Mouse (Mus musculus) megakaryocyte, embryonic 14.5 days (primary cell): ENCODE measurements around the gene Invs. TPM values are rescaled to one million over a fixed set of nuclear protein-coding genes. Genes with fewer than 3 reads are reported as not detected.

Source experiments
- H3K27me3 ChIP-seq: replicated peaks from 2 replicates; pipeline ENCODE3; 2012; ENCODE audit warnings: inconsistent platforms
- H3K36me3 ChIP-seq: replicated peaks from 2 replicates; pipeline ENCODE3; 2012; ENCODE audit warnings: low read length, inconsistent platforms, mixed read lengths
- H3K4me1 ChIP-seq: 2 replicates; pipeline ENCODE4 v1.6.1; 2012; ENCODE audit warnings: inconsistent platforms
- H3K4me3 ChIP-seq: replicated peaks from 2 replicates; pipeline ENCODE3; 2012; ENCODE audit warnings: moderate library complexity, mild to moderate bottlenecking, inconsistent platforms
- H3K9me3 ChIP-seq: 2 replicates; pipeline ENCODE4 v1.6.1; 2012; ENCODE audit warnings: inconsistent platforms
- FLI1 ChIP-seq: IDR thresholded peaks from 2 replicates; pipeline ENCODE4 v1.6.1; 2012; ENCODE audit warnings: low read length, inconsistent platforms, mixed read lengths
- GATA1 ChIP-seq: IDR thresholded peaks from 3 replicates; pipeline ENCODE4 v1.6.1; 2012; ENCODE audit warnings: mixed read lengths, low read length, inconsistent platforms, borderline replicate concordance
- polyA plus RNA-seq: library from polyadenylated mRNA; stranded (reverse); fragments of >175 nt; gene quantifications from 2 replicates; pipeline ENCODE4 v1.2.3, GENCODE M21; 2012; ENCODE audit warnings: low replicate concordance; ENCODE audit not compliant: insufficient read depth

Invs gene
- polyA plus RNA-seq, 1 experiment: 2.4 TPM

DNA sequence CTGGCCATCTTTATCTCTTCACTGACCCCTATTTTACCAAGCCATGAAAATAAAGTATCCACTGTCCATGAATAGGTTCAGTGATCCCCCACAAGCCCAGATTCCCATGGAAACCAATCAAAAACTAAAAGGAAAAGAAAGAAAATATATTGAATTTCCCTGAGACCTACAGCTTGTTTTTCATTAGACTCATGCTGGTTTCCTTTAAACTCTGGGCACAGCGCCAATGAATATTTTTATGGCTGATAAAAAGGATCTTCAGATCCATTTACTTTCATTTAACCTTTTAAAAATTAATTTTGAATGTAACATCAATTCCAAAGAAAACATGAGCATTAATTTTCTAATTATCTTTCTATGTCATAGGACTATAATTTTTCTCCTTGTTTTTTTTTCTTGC, 41.7 kb downstream of the Invs start:
- no peak overlapping the region for H3K4me3 ChIP-seq
- H3K9me3 ChIP-seq: no peaks in the 10 kb centered on the region
- H3K36me3 ChIP-seq: no peaks in the 10 kb centered on the region
- H3K27me3 ChIP-seq: no peaks in the 10 kb centered on the region
- H3K4me1 ChIP-seq: peaks cover 8% of the 10 kb centered on the region
- TF ChIP-seq GATA1: no peak
- TF ChIP-seq FLI1: no peak

- Histone ChIP-seq H3K36me3 (no peaks in the 10 kb centered on the region), H3K9me3 (no peaks in the 10 kb centered on the region), H3K27me3 (no peaks in the 10 kb centered on the region), H3K4me3 (no peak overlapping the region), H3K4me1 (peaks cover 8% of the 10 kb centered on the region)
- TF ChIP-seq GATA1: no peak
- no peak for TF ChIP-seq FLI1
Observed at GRCm38 (mm10) chr4:48322095-48322494, 42.5 kb downstream of the Invs start.

GRCm38 (mm10) chr4:48327192-48327591, 47.6 kb downstream of the Invs start:
- TF ChIP-seq FLI1 (no peak), GATA1 (no peak)
- peaks cover 3% of the 10 kb centered on the region for H3K4me1 ChIP-seq
- no peak overlapping the region for H3K4me3 ChIP-seq
- no peaks in the 10 kb centered on the region for H3K27me3 ChIP-seq
- H3K36me3 ChIP-seq: no peaks in the 10 kb centered on the region
- no peaks in the 10 kb centered on the region for H3K9me3 ChIP-seq

- no peaks in the 10 kb centered on the region for H3K27me3 ChIP-seq
- H3K4me1 ChIP-seq: no peaks in the 10 kb centered on the region
- no peak for TF ChIP-seq FLI1
- no peak for TF ChIP-seq GATA1
- no peaks in the 10 kb centered on the region for H3K9me3 ChIP-seq
- H3K36me3 ChIP-seq: no peaks in the 10 kb centered on the region
- H3K4me3 ChIP-seq: no peak overlapping the region
Observed at GRCm38 (mm10) chr4:48328042-48328441, 48.5 kb downstream of the Invs start.

- Histone ChIP-seq H3K9me3 (no peaks in the 10 kb centered on the region), H3K4me1 (no peaks in the 10 kb centered on the region), H3K36me3 (no peaks in the 10 kb centered on the region), H3K27me3 (no peaks in the 10 kb centered on the region), H3K4me3 (no peak overlapping the region)
- no peak for TF ChIP-seq FLI1
- no peak for TF ChIP-seq GATA1
Observed at GRCm38 (mm10) chr4:48332453-48333051, 53.0 kb downstream of the Invs start.

- no peak overlapping the region for H3K4me3 ChIP-seq
- H3K27me3 ChIP-seq: no peaks in the 10 kb centered on the region
- TF ChIP-seq GATA1 (no peak), FLI1 (no peak)
- H3K4me1 ChIP-seq: peaks cover 3% of the 10 kb centered on the region; the same call in 1 of the 2 replicates
- H3K36me3 ChIP-seq: no peaks in the 10 kb centered on the region
- H3K9me3 ChIP-seq: no peaks in the 10 kb centered on the region
Observed at GRCm38 (mm10) chr4:48334927-48335763, 55.6 kb downstream of the Invs start.

- TF ChIP-seq GATA1 (no peak), FLI1 (no peak)
- no peak overlapping the region for H3K4me3 ChIP-seq
- no peaks in the 10 kb centered on the region; the same call in 1 of the 2 replicates for H3K9me3 ChIP-seq
- H3K36me3 ChIP-seq: no peaks in the 10 kb centered on the region
- peaks cover 3% of the 10 kb centered on the region; the same call in 1 of the 2 replicates for H3K4me1 ChIP-seq
- no peaks in the 10 kb centered on the region for H3K27me3 ChIP-seq
Observed at GRCm38 (mm10) chr4:48342705-48343104, 63.1 kb downstream of the Invs start.

- H3K27me3 ChIP-seq: no peaks in the 10 kb centered on the region
- no peak for TF ChIP-seq FLI1
- no peak for TF ChIP-seq GATA1
Observed at GRCm38 (mm10) chr4:48362367-48362766, 82.8 kb downstream of the Invs start.

DNA sequence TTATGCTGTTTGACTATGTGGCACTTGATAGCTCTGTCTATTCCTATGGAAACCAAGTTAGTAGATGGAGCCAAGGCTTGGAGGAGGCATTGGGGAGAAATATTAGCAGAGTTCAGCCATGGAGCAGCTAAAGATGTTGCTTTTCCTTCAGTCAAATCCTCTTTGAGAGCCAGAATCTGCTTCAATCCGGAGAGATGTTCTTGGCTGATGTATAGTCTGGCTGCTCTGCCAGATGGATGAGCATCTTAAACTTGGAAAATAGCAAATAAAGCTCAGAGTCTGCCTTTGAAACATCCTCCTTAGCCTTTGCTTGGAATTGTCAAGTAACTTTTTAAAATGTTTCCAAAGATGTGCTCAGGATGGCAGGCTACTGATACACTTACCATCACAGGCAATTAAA, 91.5 kb downstream of the Invs start:
- H3K36me3 ChIP-seq: no peaks in the 10 kb centered on the region
- H3K4me3 ChIP-seq: no peak overlapping the region
- peaks cover 9% of the 10 kb centered on the region; the same call in 1 of the 2 replicates for H3K4me1 ChIP-seq
- no peaks in the 10 kb centered on the region for H3K27me3 ChIP-seq
- no peaks in the 10 kb centered on the region for H3K9me3 ChIP-seq
- no peak for TF ChIP-seq FLI1
- no peak for TF ChIP-seq GATA1

More at GRCm38 (mm10) chr4:48362367-48362766, 82.8 kb downstream of the Invs start:
- Histone ChIP-seq H3K4me3 (no peak overlapping the region), H3K9me3 (no peaks in the 10 kb centered on the region), H3K36me3 (no peaks in the 10 kb centered on the region), H3K4me1 (no peaks in the 10 kb centered on the region)

DNA sequence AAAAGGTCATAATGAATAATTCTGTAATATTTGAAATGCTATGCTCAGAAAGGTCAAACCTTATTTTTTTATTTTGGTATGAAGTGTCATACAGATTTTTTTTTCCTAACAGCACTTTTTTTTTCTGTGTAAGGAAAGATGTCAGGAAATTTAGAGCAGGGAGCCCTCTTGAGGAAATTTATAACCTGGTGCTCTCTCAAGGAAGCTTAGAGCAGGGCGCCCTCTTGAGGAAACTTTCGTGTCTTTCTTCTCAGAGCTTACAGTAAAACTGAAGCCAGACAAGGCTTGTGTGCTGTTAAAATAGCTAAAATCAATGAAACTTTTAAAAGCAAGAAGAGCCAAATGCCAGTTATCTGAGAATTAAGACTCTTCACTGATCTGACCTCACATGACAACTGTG, 101.4 kb downstream of the Invs start:
- Histone ChIP-seq H3K27me3 (no peaks in the 10 kb centered on the region), H3K36me3 (peaks cover 13% of the 10 kb centered on the region), H3K4me3 (no peak overlapping the region), H3K4me1 (no peaks in the 10 kb centered on the region), H3K9me3 (peaks cover 9% of the 10 kb centered on the region)
- TF ChIP-seq FLI1 (no peak), GATA1 (no peak)
